Mouse (Mus musculus) CH12.LX (cell line): Measurements from ENCODE around the gene Fkbp1b. TPM values are rescaled to one million over a fixed set of nuclear protein-coding genes. Genes with fewer than 3 reads are reported as not detected.

ENCODE experiments used
- DNase-seq: peaks from one replicate; pipeline ENCODE4 v3.0.0-alpha.2; 2013; ENCODE audit errors: extremely low read depth
- H3K27ac ChIP-seq: 2 replicates; pipeline ENCODE4 v1.5.1; 2012; ENCODE audit warnings: low read depth, mild to moderate bottlenecking, control low read depth, moderate library complexity; ENCODE audit not compliant: insufficient read depth
- H3K27me3 ChIP-seq: replicated peaks from 2 replicates; pipeline ENCODE3; 2012; ENCODE audit warnings: inconsistent platforms
- H3K36me3 ChIP-seq, 2 experiments: replicated peaks in 1 of 2; 2 replicates each; pipeline versions ENCODE3 to v1.6.1; 2012; ENCODE audit warnings: inconsistent platforms in 1 of 2, low read length in 1 of 2, mild to moderate bottlenecking in 1 of 2, mixed read lengths in 1 of 2, moderate library complexity in 1 of 2; ENCODE audit not compliant: control insufficient read depth in 1 of 2, insufficient read depth in 1 of 2
- H3K4me1 ChIP-seq, 2 experiments: 2 replicates each; pipeline ENCODE4 v1.6.1; 2012; ENCODE audit warnings: inconsistent platforms in 1 of 2, moderate library complexity in 1 of 2; ENCODE audit not compliant: insufficient read depth in 2 of 2, control insufficient read depth in 1 of 2
- H3K4me2 ChIP-seq: 2 replicates; pipeline ENCODE4 v1.6.1; 2012; ENCODE audit warnings: low read depth, mild to moderate bottlenecking, control low read depth; ENCODE audit not compliant: poor library complexity, insufficient read depth, severe bottlenecking
- H3K4me3 ChIP-seq, 3 experiments: fragments of 150-350 bp in 1 of 3; sonication (generic) in 1 of 3; replicated peaks in 1 of 3; 2 replicates each; pipeline versions ENCODE3 to v1.5.1; 2011 to 2012; ENCODE audit warnings: low read depth in 2 of 3, low read length in 2 of 3, mild to moderate bottlenecking in 2 of 3, moderate library complexity in 2 of 3, control low read depth in 1 of 3, improper control_type of control experiment in 1 of 3, inconsistent platforms in 1 of 3, mixed read lengths in 1 of 3; ENCODE audit not compliant: poor library complexity in 1 of 3
- H3K79me2 ChIP-seq: replicated peaks from 2 replicates; pipeline ENCODE4 v1.6.1; 2012; ENCODE audit warnings: mild to moderate bottlenecking, moderate library complexity; ENCODE audit not compliant: control insufficient read depth, poor library complexity, insufficient read depth, severe bottlenecking; ENCODE audit errors: extremely low read depth
- H3K9ac ChIP-seq: 2 replicates; pipeline ENCODE4 v1.6.1; 2012; ENCODE audit warnings: low read depth, mild to moderate bottlenecking, control low read depth, moderate library complexity; ENCODE audit not compliant: insufficient read depth
- H3K9me3 ChIP-seq: replicated peaks from 2 replicates; pipeline ENCODE3; 2012; ENCODE audit warnings: low read length, inconsistent platforms, mixed read lengths
- CHD2 ChIP-seq: IDR thresholded peaks from 2 replicates; pipeline ENCODE4 v1.6.1; 2011; ENCODE audit warnings: low read length, improper control_type of control experiment
- CTCF ChIP-seq, 2 experiments: IDR thresholded peaks in 1 of 2; conservative IDR thresholded peaks in 1 of 2; 2 replicates each; pipeline ENCODE4 v1.5.1; 2011 to 2012; ENCODE audit warnings: low read depth in 2 of 2, low read length in 2 of 2, improper control_type of control experiment in 1 of 2, inconsistent platforms in 1 of 2, mild to moderate bottlenecking in 1 of 2, moderate library complexity in 1 of 2
- ETS1 ChIP-seq: conservative IDR thresholded peaks from 2 replicates; pipeline ENCODE4 v1.6.1; 2012; ENCODE audit warnings: low read depth, mild to moderate bottlenecking, inconsistent platforms, low read length, improper control_type of control experiment, moderate library complexity
- GABPA ChIP-seq: IDR thresholded peaks from 2 replicates; pipeline ENCODE4 v1.6.1; 2012; ENCODE audit warnings: low read depth, low read length, improper control_type of control experiment, inconsistent platforms; ENCODE audit not compliant: insufficient replicate concordance
- KAT2A ChIP-seq: IDR thresholded peaks from 2 replicates; pipeline ENCODE4 v1.6.1; 2012; ENCODE audit warnings: low read length, improper control_type of control experiment, inconsistent platforms; ENCODE audit not compliant: insufficient replicate concordance
- MAX ChIP-seq: IDR thresholded peaks from 2 replicates; pipeline ENCODE4 v1.6.1; 2011; ENCODE audit warnings: low read length, improper control_type of control experiment
- MXI1 ChIP-seq: IDR thresholded peaks from 2 replicates; pipeline ENCODE4 v1.6.1; 2011; ENCODE audit warnings: mild to moderate bottlenecking, low read depth, low read length, improper control_type of control experiment
- MYC ChIP-seq: IDR thresholded peaks from 2 replicates; pipeline ENCODE4 v1.6.1; 2011; ENCODE audit warnings: low read depth, mild to moderate bottlenecking, improper control_type of control experiment, low read length
- NRF1 ChIP-seq: IDR thresholded peaks from 2 replicates; pipeline ENCODE4 v1.6.1; 2014; ENCODE audit warnings: low read depth, mild to moderate bottlenecking, inconsistent platforms, low read length, improper control_type of control experiment, moderate library complexity
- POLR2A ChIP-seq: IDR thresholded peaks from 2 replicates; pipeline ENCODE4 v1.6.1; 2011; ENCODE audit warnings: low read depth, mild to moderate bottlenecking, improper control_type of control experiment, low read length
- RAD21 ChIP-seq: IDR thresholded peaks from 2 replicates; pipeline ENCODE4 v1.6.1; 2011; ENCODE audit warnings: low read depth, mild to moderate bottlenecking, low read length, improper control_type of control experiment, moderate library complexity
- RCOR1 ChIP-seq: conservative IDR thresholded peaks from 2 replicates; pipeline ENCODE4 v1.6.1; 2012; ENCODE audit warnings: low read depth, mild to moderate bottlenecking, inconsistent platforms, low read length, improper control_type of control experiment
- SIN3A ChIP-seq: IDR thresholded peaks from 2 replicates; pipeline ENCODE4 v1.6.1; 2012; ENCODE audit warnings: low read length, improper control_type of control experiment, inconsistent platforms
- SMC3 ChIP-seq: IDR thresholded peaks from 2 replicates; pipeline ENCODE4 v1.6.1; 2011; ENCODE audit warnings: low read depth, low read length, improper control_type of control experiment
- TCF12 ChIP-seq: IDR thresholded peaks from 2 replicates; pipeline ENCODE4 v1.6.1; 2014; ENCODE audit warnings: low read depth, mild to moderate bottlenecking, inconsistent platforms, low read length, improper control_type of control experiment
- UBTF ChIP-seq: IDR thresholded peaks from 2 replicates; pipeline ENCODE4 v1.6.1; 2012; ENCODE audit warnings: low read depth, mild to moderate bottlenecking, inconsistent platforms, low read length, improper control_type of control experiment, moderate library complexity
- USF1 ChIP-seq: IDR thresholded peaks from 2 replicates; pipeline ENCODE4 v1.6.1; 2014; ENCODE audit warnings: low read depth, mild to moderate bottlenecking, inconsistent platforms, low read length, improper control_type of control experiment
- USF2 ChIP-seq: conservative IDR thresholded peaks from 2 replicates; pipeline ENCODE4 v1.6.1; 2011; ENCODE audit warnings: low read depth, low read length, improper control_type of control experiment
- ZC3H11A ChIP-seq: IDR thresholded peaks from 2 replicates; pipeline ENCODE4 v1.6.1; 2012; ENCODE audit warnings: low read depth, mild to moderate bottlenecking, inconsistent platforms, low read length, improper control_type of control experiment
- ZMIZ1 ChIP-seq: IDR thresholded peaks from 2 replicates; pipeline ENCODE4 v1.6.1; 2012; ENCODE audit warnings: low read depth, mild to moderate bottlenecking, inconsistent platforms, low read length, improper control_type of control experiment
- dilution Hi-C: fragments of 300-500 bp; cut with MboI; formaldehyde crosslinking; loops from 2 replicates; pipeline ENCODE4 v1.14.3; 2020; ENCODE audit warnings: low sequenced_read_pairs; ENCODE audit not compliant: extremely low pct_unique_long_range_greater_than_20kb, extremely low pct_ligation_motif_present
- in situ Hi-C: fragments of 300-500 bp; cut with MboI; formaldehyde crosslinking; loops from 3 replicates; pipeline ENCODE4 v1.14.3; 2019; ENCODE audit warnings: low sequenced_read_pairs, low pct_ligation_motif_present, low pct_unique_long_range_greater_than_20kb, mixed read lengths
- polyA plus RNA-seq: library from polyadenylated mRNA; unstranded; fragments of >175 nt; gene quantifications from 2 replicates; pipeline ENCODE4 v1.2.1, GENCODE M21; 2012; ENCODE audit warnings: low read depth; ENCODE audit not compliant: insufficient read length
- total RNA-seq, 2 experiments: library from RNA; depleted of rRNA; stranded (reverse); fragments of 300-350 nt in 1 of 2; fragments of >200 nt in 1 of 2; gene quantifications; 2 replicates each; pipeline ENCODE4 v1.2.3; 2012 to 2014

The Fkbp1b gene
- total and polyA plus RNA-seq, 3 experiments: 0.38 TPM; not detected in 2

DNA sequence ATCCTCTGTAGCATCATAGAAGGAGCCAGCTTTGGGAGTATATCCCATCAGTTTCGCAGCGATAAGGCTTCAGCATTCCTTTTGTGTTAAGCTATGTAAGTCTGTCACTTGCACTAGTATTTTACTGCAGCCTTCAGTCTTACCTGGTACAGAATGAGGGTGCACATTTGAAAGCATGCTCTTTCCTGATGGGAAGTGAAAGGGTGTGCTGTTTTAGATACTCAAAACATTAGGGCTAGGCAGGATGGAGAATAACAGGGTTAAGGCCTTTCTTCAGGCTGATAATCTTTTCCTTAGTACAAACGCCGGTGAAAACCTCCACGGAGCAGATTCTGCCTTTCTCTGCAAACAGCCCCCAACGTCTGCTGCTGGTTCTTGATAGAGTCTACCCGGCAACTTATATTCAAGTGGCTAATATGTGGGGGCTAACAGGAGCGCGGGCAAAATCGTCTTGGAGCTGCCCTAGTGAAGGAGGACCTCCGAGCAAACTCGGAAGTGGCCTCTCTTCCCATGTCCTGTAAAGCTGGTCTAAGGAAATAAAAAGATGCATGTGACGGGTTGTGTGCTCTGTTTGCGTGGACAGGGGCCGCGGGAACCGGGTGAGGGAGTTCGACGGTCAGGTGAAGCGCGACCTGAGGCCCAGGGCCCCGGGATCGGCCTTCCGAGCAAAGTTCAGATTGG is 24.6 kb downstream of the Fkbp1b start:
- H3K27me3 ChIP-seq: no peaks in the 10 kb centered on the region
- H3K4me1 ChIP-seq: peaks cover 0 to 13% of the 10 kb centered on the region in 2 experiments; a peak in 2 of 4 replicates
- DNase-seq: no peak
- TF ChIP-seq POLR2A (no peak), SIN3A (peak; percentile 17; the same call in 1 of the 2 replicates), SMC3 (no peak), MAX (peak; percentile 52; the same call in 1 of the 2 replicates)
- TF ChIP-seq, all 38 proteins: peak for 2
- H3K36me3 ChIP-seq: peaks cover 7 to 24% of the 10 kb centered on the region in 2 experiments
- no peaks in the 10 kb centered on the region for H3K9me3 ChIP-seq
- dilution Hi-C loops: no loop called here
- peak overlapping the region; percentile 25 for H3K4me2 ChIP-seq
- H3K79me2 ChIP-seq: peaks cover 24% of the 10 kb centered on the region
- H3K4me3 ChIP-seq: peak overlapping the region; percentile 57 to 72 (median 63)
- in situ Hi-C loops: no loop called here
- H3K27ac ChIP-seq: no peak overlapping the region
- peak overlapping the region; percentile 36 for H3K9ac ChIP-seq

DNA sequence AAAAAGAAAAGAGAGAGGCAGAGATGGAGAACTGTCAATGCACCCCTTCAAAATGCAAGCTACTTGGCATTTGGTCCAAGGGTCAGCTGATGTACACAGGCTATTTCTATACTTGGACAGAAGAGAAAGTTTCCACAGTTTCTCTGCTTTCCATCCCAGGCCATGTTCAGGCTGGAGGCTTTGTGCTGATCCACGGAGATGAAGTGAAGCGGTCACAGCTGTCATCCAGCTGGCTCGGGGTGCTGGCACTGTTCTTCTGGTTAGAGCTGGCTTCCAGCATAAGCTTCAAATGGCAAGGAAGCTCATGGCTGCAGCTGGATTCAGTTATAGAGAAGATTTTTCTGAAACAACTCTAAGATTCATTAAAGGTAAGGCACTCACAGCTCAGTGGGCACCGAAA is 27.8 kb downstream of the Fkbp1b start:
- peaks cover 2% of the 10 kb centered on the region for H3K27me3 ChIP-seq
- no peaks in the 10 kb centered on the region for H3K36me3 ChIP-seq
- no peak overlapping the region for H3K4me3 ChIP-seq
- H3K79me2 ChIP-seq: peaks cover 10% of the 10 kb centered on the region
- H3K4me2 ChIP-seq: no peak overlapping the region
- H3K9ac ChIP-seq: no peak overlapping the region
- H3K27ac ChIP-seq: no peak overlapping the region
- H3K4me1 ChIP-seq: peaks cover 0 to 8% of the 10 kb centered on the region in 2 experiments; a peak in 2 of 4 replicates
- no peak for DNase-seq
- no peaks in the 10 kb centered on the region for H3K9me3 ChIP-seq
- TF ChIP-seq MXI1 (no peak), UBTF (no peak), TCF12 (no peak), ZMIZ1 (no peak), CHD2 (no peak), NRF1 (no peak), KAT2A (no peak), RCOR1 (no peak), USF1 (no peak), GABPA (no peak), RAD21 (no peak), MYC (no peak), ETS1 (no peak), ZC3H11A (no peak), MAX (no peak), CTCF (conservative IDR thresholded peaks at IDR 0.05 in 1 of 2, IDR thresholded peaks at IDR 0.05 in 1 of 2; ENCODE audit: low read depth in 2 of 2, low read length in 2 of 2) (no peak), USF2 (no peak)
- in situ Hi-C loops (no loop called here), dilution Hi-C loops (no loop called here)
